Mouse (Mus musculus): Measurements from ENCODE around the gene Ascl2. TPM values are rescaled to one million over a fixed set of nuclear protein-coding genes. Genes with fewer than 3 reads are reported as not detected.

Ascl2 gene
- total RNA-seq, 2 experiments from 2014 or later, result not detected

GRCm38 (mm10) chr7:143002679-143003078 is 33.6 kb upstream of the Ascl2 start:
- no peak for DNase-seq (ENCODE audit: low spot score in 2 of 2)

- no peak for DNase-seq (ENCODE audit: low spot score in 2 of 2)
Observed at GRCm38 (mm10) chr7:142997403-142998150, 28.5 kb upstream of the Ascl2 start.

GRCm38 (mm10) chr7:142996998-142997397 is 27.9 kb upstream of the Ascl2 start:
- DNase-seq (ENCODE audit: low spot score in 2 of 2), result no peak

GRCm38 (mm10) chr7:142995630-142996338 is 26.7 kb upstream of the Ascl2 start:
- no peak for DNase-seq (ENCODE audit: low spot score in 2 of 2)

GRCm38 (mm10) chr7:142995004-142995403 is 25.9 kb upstream of the Ascl2 start:
- no peak for DNase-seq (ENCODE audit: low spot score in 2 of 2)

GRCm38 (mm10) chr7:142987718-142988117 is 18.7 kb upstream of the Ascl2 start:
- DNase-seq (ENCODE audit: low spot score in 2 of 2), result no peak

GRCm38 (mm10) chr7:142985146-142985545 is 16.1 kb upstream of the Ascl2 start:
- no peak for DNase-seq (ENCODE audit: low spot score in 2 of 2)

- DNase-seq (ENCODE audit: low spot score in 2 of 2), result no peak
Observed at GRCm38 (mm10) chr7:142981908-142982307, 12.8 kb upstream of the Ascl2 start.

- DNase-seq (ENCODE audit: low spot score in 2 of 2), result peak; percentile 44 to 68
Observed at GRCm38 (mm10) chr7:142967884-142968808, 918 bp downstream of the Ascl2 start.

GRCm38 (mm10) chr7:142967414-142967883 is 1.6 kb downstream of the Ascl2 start:
- DNase-seq (ENCODE audit: low spot score in 2 of 2), result peak; percentile 10 to 18

GRCm38 (mm10) chr7:142959752-142960151 is 9.3 kb downstream of the Ascl2 start:
- DNase-seq (ENCODE audit: low spot score in 2 of 2), result no peak

- DNase-seq (ENCODE audit: low spot score in 2 of 2), result no peak
Observed at GRCm38 (mm10) chr7:142958817-142959216, 10.2 kb downstream of the Ascl2 start.

GRCm38 (mm10) chr7:142956018-142956417 is 13.0 kb downstream of the Ascl2 start:
- no peak for DNase-seq (ENCODE audit: low spot score in 2 of 2)

GRCm38 (mm10) chr7:142949568-142949967 is 19.5 kb downstream of the Ascl2 start:
- no peak for DNase-seq (ENCODE audit: low spot score in 2 of 2)

GRCm38 (mm10) chr7:142937631-142938030 is 31.4 kb downstream of the Ascl2 start:
- DNase-seq (ENCODE audit: low spot score in 2 of 2), result no peak

- no peak for DNase-seq (ENCODE audit: low spot score in 2 of 2)
Observed at GRCm38 (mm10) chr7:142935708-142936107, 33.4 kb downstream of the Ascl2 start.

- no peak for DNase-seq (ENCODE audit: low spot score in 2 of 2)
Observed at GRCm38 (mm10) chr7:142932469-142932868, 36.6 kb downstream of the Ascl2 start.

GRCm38 (mm10) chr7:142931028-142931427 is 38.0 kb downstream of the Ascl2 start, which contains the start of gene Th:
Th (minus strand) TSS chr7:142931128.
- DNase-seq (ENCODE audit: low spot score in 2 of 2), result no peak

GRCm38 (mm10) chr7:142929516-142929915 is 39.5 kb downstream of the Ascl2 start:
- DNase-seq (ENCODE audit: low spot score in 2 of 2), result no peak

- DNase-seq (ENCODE audit: low spot score in 2 of 2), result no peak
Observed at GRCm38 (mm10) chr7:142927293-142927692, 41.8 kb downstream of the Ascl2 start.

Measured in left cerebral cortex, adult 18-20 months (tissue).